ENCODE assay signal across 24 mouse cellular contexts in the genomic region with DNA sequence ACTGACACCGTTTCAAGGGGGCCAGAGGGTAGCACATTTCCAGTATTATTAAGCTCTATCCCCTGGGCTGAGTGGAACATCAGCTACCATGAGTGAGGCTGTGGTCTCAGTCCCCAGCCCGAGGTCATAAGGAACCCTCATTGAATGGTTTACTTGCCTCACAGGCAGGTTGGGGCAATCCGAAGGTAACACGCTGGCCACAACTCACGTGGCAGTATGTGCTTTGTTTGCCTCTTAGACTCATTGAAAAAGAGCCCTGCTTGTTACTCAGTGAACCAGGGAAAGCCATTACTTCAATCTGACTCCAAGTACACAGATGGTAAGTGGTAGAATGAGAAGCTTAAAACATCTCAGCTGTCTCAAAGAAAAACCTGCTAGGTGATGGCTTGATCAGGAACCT.
A peak's percentile ranks its signal among the peaks of the same experiment; 100 is the strongest.
DNase-seq lines count a peak whose midpoint lies in the region; ATAC-seq and TF ChIP-seq lines count a peak whose summit lies in the region.
"Had no signal": no experiment of that assay in that cellular context is flagged by ENCODE, and none has a peak within 500 bp of the region (broad histone marks: within the 10 kb centered on the region; RNA-seq: fewer than 3 reads in every experiment).

No protein-coding gene starts in this region.

- no peaks in the 10 kb centered on the region for H3K9me3 ChIP-seq in kidney, embryonic 15.5 days (replicated peaks)
- no peaks in the 10 kb centered on the region for H3K9me3 ChIP-seq in kidney, embryonic 16.5 days (ENCODE audit: low read length)
- H3K9me3 ChIP-seq: embryonic facial prominence, embryonic 10.5 days; embryonic facial prominence, embryonic 12.5 days; forebrain, embryonic 13.5 days; forebrain, embryonic 15.5 days had no signal

- peaks cover 36% of the 10 kb centered on the region for H3K4me1 ChIP-seq in kidney, adult 2 months (ENCODE audit: control insufficient read depth, insufficient read depth, low read length)
- H3K4me1 ChIP-seq in kidney, embryonic 15.5 days: peaks cover 9% of the 10 kb centered on the region; the same call in 1 of the 2 replicates
- H3K4me1 ChIP-seq in kidney, embryonic 16.5 days (ENCODE audit: insufficient read depth, low read length): peaks cover 13% of the 10 kb centered on the region
- H3K4me1 ChIP-seq: embryonic facial prominence, embryonic 10.5 days; embryonic facial prominence, embryonic 12.5 days; forebrain, embryonic 13.5 days; forebrain, embryonic 15.5 days had no signal

- H3K9ac ChIP-seq in kidney, embryonic 15.5 days: no peak overlapping the region
- H3K9ac ChIP-seq in kidney, embryonic 16.5 days (replicated peaks; ENCODE audit: low read length): no peak overlapping the region
- H3K9ac ChIP-seq: embryonic facial prominence, embryonic 12.5 days; forebrain, embryonic 13.5 days; forebrain, embryonic 15.5 days had no signal

- no peak overlapping the region for H3K4me3 ChIP-seq in gastrocnemius, adult 2 months
- H3K4me3 ChIP-seq in kidney, adult 2 months (ENCODE audit: insufficient read depth, low read depth, low read length): no peak overlapping the region
- H3K4me3 ChIP-seq in kidney, embryonic 15.5 days (replicated peaks): no peak overlapping the region
- no peak overlapping the region for H3K4me3 ChIP-seq in kidney, embryonic 16.5 days (ENCODE audit: low read length)
- H3K4me3 ChIP-seq: embryonic facial prominence, embryonic 10.5 days; embryonic facial prominence, embryonic 12.5 days; forebrain, embryonic 13.5 days; forebrain, embryonic 15.5 days had no signal

- no peak for TF ChIP-seq CTCF in gastrocnemius, adult 2 months (IDR thresholded peaks at IDR 0.05)
- TF ChIP-seq CTCF in kidney, adult 2 months (conservative IDR thresholded peaks at IDR 0.05; ENCODE audit: insufficient read depth, insufficient read length, low read depth, low read length): no peak

- DNase-seq in gastrocnemius, adult 2 months: no peak
- DNase-seq in gastrocnemius, postnatal 4 days (ENCODE audit: low spot score in 2 of 2): no peak
- DNase-seq in kidney, adult 2 months: peak; percentile 52
- no peak for DNase-seq in kidney, adult 18-20 months
- DNase-seq: adrenal gland, adult 8-10 months; adrenal gland, postnatal 14 days; adrenal gland, postnatal 36 days; B cell, adult 2 months; cerebellum, adult 11-12 months; cerebellum, adult 2 months; cerebellum, adult 9-10 months; cerebellum, postnatal 10 days; cerebellum, postnatal 25 days had no signal

- no peak for ATAC-seq in kidney, embryonic 15.5 days (replicated peaks; ENCODE audit: low FRiP score)
- 0 out of 2 replicates have a peak, but pooled peaks have one; percentile 17 for ATAC-seq in kidney, embryonic 16.5 days (ENCODE audit: low FRiP score, low TSS enrichment)
- ATAC-seq: activated CD4-positive, CD25-positive, alpha-beta regulatory T cell, adult 4 months; CD4-positive, CD25-positive, alpha-beta regulatory T cell, adult 4 months; forebrain, embryonic 13.5 days; forebrain, embryonic 15.5 days; Patski had no signal

- H3K27ac ChIP-seq in gastrocnemius, adult 2 months: peak overlapping the region; percentile 62
- H3K27ac ChIP-seq in kidney, adult 2 months (ENCODE audit: insufficient read depth, low read depth, low read length): peak overlapping the region; percentile 10
- H3K27ac ChIP-seq in kidney, embryonic 15.5 days: no peak overlapping the region
- H3K27ac ChIP-seq in kidney, embryonic 16.5 days (ENCODE audit: low read length): no peak overlapping the region
- H3K27ac ChIP-seq: embryonic facial prominence, embryonic 10.5 days; embryonic facial prominence, embryonic 12.5 days; forebrain, embryonic 13.5 days; forebrain, embryonic 15.5 days had no signal

- 56% methylated on average over 5 of the region's 5 CpGs for WGBS in kidney, adult 2 months
- 82% methylated on average over 5 of the region's 5 CpGs for WGBS in kidney, embryonic 15.5 days
- WGBS in kidney, embryonic 16.5 days: 88% methylated on average over 5 of the region's 5 CpGs

- no peaks in the 10 kb centered on the region for H3K27me3 ChIP-seq in kidney, adult 2 months (replicated peaks; ENCODE audit: control insufficient read depth, insufficient read depth, low read length)
- H3K27me3 ChIP-seq in kidney, embryonic 15.5 days: no peaks in the 10 kb centered on the region
- no peaks in the 10 kb centered on the region for H3K27me3 ChIP-seq in kidney, embryonic 16.5 days (ENCODE audit: insufficient read depth, low read length)
- H3K27me3 ChIP-seq: CH12.LX; embryonic facial prominence, embryonic 12.5 days; forebrain, embryonic 13.5 days; forebrain, embryonic 15.5 days; Patski had no signal

- TF ChIP-seq POLR2A in kidney, adult 2 months (IDR thresholded peaks at IDR 0.05; ENCODE audit: low read depth, low read length): no peak

- no peak overlapping the region for H3K4me2 ChIP-seq in kidney, embryonic 15.5 days
- H3K4me2 ChIP-seq in kidney, embryonic 16.5 days (replicated peaks; ENCODE audit: low read depth, low read length): no peak overlapping the region
- H3K4me2 ChIP-seq: embryonic facial prominence, embryonic 12.5 days; forebrain, embryonic 13.5 days; forebrain, embryonic 15.5 days had no signal

- intact Hi-C loops in gastrocnemius, adult 2 months (cut with DNase I): no loop called here

- no peaks in the 10 kb centered on the region for H3K36me3 ChIP-seq in kidney, adult 2 months (ENCODE audit: control insufficient read depth, insufficient read depth, low read length)
- H3K36me3 ChIP-seq in kidney, embryonic 15.5 days: no peaks in the 10 kb centered on the region
- H3K36me3 ChIP-seq in kidney, embryonic 16.5 days (ENCODE audit: insufficient read depth, low read length): no peaks in the 10 kb centered on the region
- H3K36me3 ChIP-seq: embryonic facial prominence, embryonic 10.5 days; embryonic facial prominence, embryonic 12.5 days; forebrain, embryonic 15.5 days; G1E had no signal

Comparison
In these comparisons a context has a peak if more than half of its experiments do, and no peak if none do; other contexts are left out.
1. H3K27ac ChIP-seq: peak in gastrocnemius, adult 2 months (single experiment) and kidney, adult 2 months (single experiment); none in kidney, embryonic 15.5 days (single experiment) and kidney, embryonic 16.5 days (single experiment).